Mouse (Mus musculus) heart, postnatal 36 days (tissue): ENCODE measurements around the gene Basp1. TPM values are rescaled to one million over a fixed set of nuclear protein-coding genes. Genes with fewer than 3 reads are reported as not detected.
A peak's percentile ranks its signal among the peaks of the same experiment; 100 is the strongest.

Experiments used
- DNase-seq, 2 experiments: peaks; one replicate each; pipeline ENCODE4 v3.0.0; 2021 to 2022
- intact Hi-C: fragments of 180-260 bp; cut with DNase I; formaldehyde crosslinking; loops from one replicate; pipeline ENCODE4 v1.15.1; 2025
- total RNA-seq, 2 experiments: library from RNA; stranded (reverse); gene quantifications; 2 replicates each; pipeline ENCODE4 v1.2.3; 2021

Gene Basp1
- total RNA-seq, 2 experiments from 2014 or later, result 1.3 to 1.7 TPM

GRCm38 (mm10) chr15:25420266-25420665 lies 6.7 kb upstream of the Basp1 start:
- no peak for DNase-seq
- intact Hi-C loops, result no loop called here

GRCm38 (mm10) chr15:25416367-25416766 lies 2.8 kb upstream of the Basp1 start:
- no peak for DNase-seq
- intact Hi-C loops, result no loop called here

- intact Hi-C loops, result no loop called here
- DNase-seq, result no peak
These were observed 2.4 kb upstream of the Basp1 start for GRCm38 (mm10) chr15:25415958-25416357.

- intact Hi-C loops, result loop anchor here (1.0 to 5.0 kb wide), 3 partner anchors 367 to 825 kb away; no protein-coding TSS in a partner anchor
- DNase-seq, result peak; percentile 82 to 85
These were observed 1.2 kb upstream of the Basp1 start for GRCm38 (mm10) chr15:25414747-25415119.

- intact Hi-C loops, result loop anchor here (1.0 to 5.0 kb wide), 3 partner anchors 367 to 825 kb away; no protein-coding TSS in a partner anchor
- peak in 1 of 2 experiments; percentile 30 for DNase-seq
These were observed 615 bp upstream of the Basp1 start for GRCm38 (mm10) chr15:25414011-25414746.

- intact Hi-C loops, result loop anchor here (5.0 kb wide), 1 partner anchor 366 kb away; no protein-coding TSS in a partner anchor
- DNase-seq, result peak in 1 of 2 experiments; percentile 12
These were observed 753 bp downstream of the Basp1 start for GRCm38 (mm10) chr15:25412761-25413261.

- intact Hi-C loops, result loop anchor here (5.0 kb wide), 1 partner anchor 365 kb away; no protein-coding TSS in a partner anchor
- DNase-seq, result peak; percentile 22 to 29
These were observed 1.4 kb downstream of the Basp1 start for GRCm38 (mm10) chr15:25412171-25412641.

- intact Hi-C loops, result loop anchor here (5.0 kb wide), 1 partner anchor 364 kb away; no protein-coding TSS in a partner anchor
- DNase-seq, result no peak
These were observed 2.1 kb downstream of the Basp1 start for GRCm38 (mm10) chr15:25411461-25411860.

GRCm38 (mm10) chr15:25405926-25406325 lies 7.6 kb downstream of the Basp1 start:
- DNase-seq, result no peak
- intact Hi-C loops, result no loop called here

GRCm38 (mm10) chr15:25403879-25404278 lies 9.7 kb downstream of the Basp1 start:
- no peak for DNase-seq
- intact Hi-C loops, result no loop called here

GRCm38 (mm10) chr15:25402001-25402400 lies 11.6 kb downstream of the Basp1 start:
- intact Hi-C loops, result no loop called here
- no peak for DNase-seq

- intact Hi-C loops, result no loop called here
- DNase-seq, result no peak
These were observed 13.3 kb downstream of the Basp1 start for GRCm38 (mm10) chr15:25400276-25400675.

GRCm38 (mm10) chr15:25395912-25396590 lies 17.5 kb downstream of the Basp1 start:
- DNase-seq, result no peak
- intact Hi-C loops, result no loop called here

- no peak for DNase-seq
- intact Hi-C loops, result no loop called here
These were observed 21.0 kb downstream of the Basp1 start for GRCm38 (mm10) chr15:25392525-25393099.

GRCm38 (mm10) chr15:25391210-25391609 lies 22.4 kb downstream of the Basp1 start:
- no peak for DNase-seq
- intact Hi-C loops, result no loop called here

- DNase-seq, result no peak
- intact Hi-C loops, result no loop called here
These were observed 26.0 kb downstream of the Basp1 start for GRCm38 (mm10) chr15:25387572-25387971.

GRCm38 (mm10) chr15:25380051-25380450 lies 33.5 kb downstream of the Basp1 start:
- DNase-seq, result no peak

GRCm38 (mm10) chr15:25378707-25379106 lies 34.9 kb downstream of the Basp1 start:
- intact Hi-C loops, result no loop called here
- no peak for DNase-seq

More at GRCm38 (mm10) chr15:25380051-25380450, 33.5 kb downstream of the Basp1 start:
- intact Hi-C loops, result no loop called here

GRCm38 (mm10) chr15:25376914-25377313 lies 36.6 kb downstream of the Basp1 start:
- no peak for DNase-seq
- intact Hi-C loops, result no loop called here

- intact Hi-C loops, result no loop called here
- no peak for DNase-seq
These were observed 40.1 kb downstream of the Basp1 start for GRCm38 (mm10) chr15:25373486-25373885.

- intact Hi-C loops, result no loop called here
- no peak for DNase-seq
These were observed 44.0 kb downstream of the Basp1 start for GRCm38 (mm10) chr15:25369522-25369921.
